Mouse (Mus musculus): Measurements from ENCODE around the gene C2cd5.

GRCm38 (mm10) chr6:143027896-143028295, 72.0 kb downstream of the C2cd5 start:
- TF ChIP-seq CTCF (IDR thresholded peaks at IDR 0.05; ENCODE audit: extremely low read depth, insufficient read depth, low read length) (no peak), POLR2A (IDR thresholded peaks at IDR 0.05; ENCODE audit: extremely low read depth, insufficient read depth, low read length) (no peak)
